Mouse (Mus musculus): ENCODE results near the gene Rbm3.

Gene Rbm3

DNA sequence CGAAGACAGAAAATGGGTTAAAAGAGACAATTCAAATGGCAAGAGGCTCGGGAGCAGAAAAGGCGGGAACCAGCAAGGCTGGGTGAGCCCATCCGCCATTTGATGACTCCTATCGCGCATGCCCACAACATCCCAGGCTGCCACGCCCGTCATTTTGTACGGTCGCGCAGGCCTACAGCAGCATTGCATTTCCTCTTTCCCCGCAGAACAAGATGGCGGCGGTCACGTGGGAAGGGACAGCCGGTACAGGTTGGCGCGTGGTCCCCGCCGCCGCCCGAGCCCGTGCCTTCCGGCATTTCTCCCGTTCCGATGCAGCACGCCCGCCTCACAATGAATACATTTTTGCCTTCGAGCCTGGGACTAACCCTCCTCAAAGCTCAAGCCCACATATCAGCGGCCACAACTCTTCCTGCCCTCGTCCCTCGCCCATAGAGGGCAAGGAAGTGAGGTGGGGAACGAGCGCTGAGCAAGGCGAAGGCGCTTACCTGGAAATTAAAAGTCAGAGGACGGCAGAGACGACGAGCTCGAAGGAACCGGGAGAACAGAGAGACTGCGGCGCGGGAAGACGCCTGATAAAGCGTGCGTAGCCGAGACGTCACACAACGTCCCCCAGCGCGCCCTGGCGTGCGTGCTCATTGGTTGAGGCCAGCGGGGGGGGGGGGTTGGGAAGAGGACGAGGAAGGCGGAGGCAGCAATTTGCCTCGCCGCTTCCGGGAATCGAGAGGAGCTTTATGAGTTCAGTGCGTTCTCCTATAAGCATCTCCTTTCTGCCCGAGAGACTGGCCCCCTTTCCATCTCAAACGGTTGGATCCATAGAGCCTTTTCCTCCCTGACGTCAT lies at the start of gene Rbm3:
TSS of gene Rbm3 (minus strand) at position 728 of the 839 bp plus-strand sequence.
- DNase-seq (ENCODE audit: low spot score): peak; percentile 89

DNA sequence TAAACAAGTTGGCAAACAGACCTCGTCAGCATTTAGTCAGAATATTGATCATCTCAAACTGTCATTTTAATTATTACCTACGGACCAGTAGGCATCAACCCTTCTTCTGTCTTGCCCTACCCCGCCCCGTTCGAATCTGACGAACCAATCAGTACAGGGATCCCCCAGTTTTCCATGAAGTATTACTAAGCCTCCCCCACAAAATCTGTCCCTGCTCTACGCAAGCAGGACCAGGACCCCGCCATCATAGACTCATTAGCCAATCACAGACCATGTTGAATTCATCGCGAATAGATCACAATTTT lies 47.7 kb upstream of the Rbm3 start, which contains the start of gene Ebp:
TSS of gene Ebp (minus strand) at position 94 of the 305 bp plus-strand sequence.
- DNase-seq (ENCODE audit: low spot score): peak; percentile 17

DNA sequence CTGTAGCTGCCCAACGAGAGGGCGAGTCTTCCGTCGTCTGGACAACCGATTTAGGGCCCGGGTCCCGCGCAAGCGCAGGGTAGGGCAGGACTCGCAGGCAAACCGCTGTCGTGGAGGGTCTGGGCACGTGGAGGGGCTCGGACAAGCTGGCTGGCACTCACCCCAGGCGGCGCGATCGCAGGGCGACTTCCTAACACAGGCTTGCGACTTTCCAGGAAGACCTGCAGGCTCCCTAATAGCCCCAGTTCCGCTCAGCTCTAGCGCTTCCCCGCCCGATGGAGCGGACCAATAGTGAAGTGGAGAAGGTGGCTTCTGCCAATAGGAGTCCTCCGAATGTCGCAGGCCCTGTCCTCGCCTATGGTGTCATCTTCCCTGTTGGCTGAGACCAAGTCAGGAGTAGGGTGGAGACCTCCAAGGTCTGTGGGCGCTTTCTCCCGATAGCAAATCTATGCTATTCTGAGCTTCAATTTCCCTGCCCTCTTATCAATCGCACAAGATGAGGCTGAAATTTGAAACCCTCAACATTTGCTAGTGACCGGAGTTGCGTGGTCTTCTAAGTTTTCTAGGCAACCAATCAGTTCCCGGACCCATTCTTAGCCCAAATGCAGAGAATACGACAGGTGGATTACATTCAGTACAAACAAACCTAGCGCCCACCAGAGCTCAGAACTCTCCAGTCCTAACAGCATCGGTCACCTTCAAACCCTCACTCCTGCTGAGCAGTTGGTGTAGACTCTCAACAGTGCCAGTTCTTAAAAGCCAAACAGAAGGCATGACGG lies 47.1 kb upstream of the Rbm3 start:
- peak; percentile 83 for DNase-seq (ENCODE audit: low spot score)

DNA sequence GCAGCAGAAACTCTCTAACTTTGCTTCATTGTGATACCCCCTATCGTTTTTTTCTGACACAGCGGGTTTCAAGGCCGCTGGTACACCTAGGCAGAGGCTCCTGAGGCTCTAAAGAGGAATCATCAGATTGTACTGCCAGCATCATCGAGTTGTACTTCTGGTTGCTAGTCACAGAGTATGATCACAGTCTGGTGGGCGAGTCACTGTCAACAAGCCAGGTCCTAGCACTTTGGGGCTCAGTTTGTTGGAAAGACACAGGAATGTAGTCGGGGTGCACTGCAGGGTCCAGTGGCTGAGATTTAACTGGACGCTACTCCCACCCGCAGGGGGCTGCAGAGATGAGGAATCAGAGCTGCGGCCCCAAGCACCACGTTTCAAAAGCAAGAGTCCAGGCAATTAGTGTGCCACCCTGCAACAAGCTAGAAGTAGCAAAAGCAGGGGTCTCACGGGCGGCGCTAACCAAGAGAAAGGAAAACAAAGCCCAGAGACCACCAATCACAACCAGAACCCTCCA lies 46.5 kb upstream of the Rbm3 start:
- peak; percentile 18 for DNase-seq (ENCODE audit: low spot score)

DNA sequence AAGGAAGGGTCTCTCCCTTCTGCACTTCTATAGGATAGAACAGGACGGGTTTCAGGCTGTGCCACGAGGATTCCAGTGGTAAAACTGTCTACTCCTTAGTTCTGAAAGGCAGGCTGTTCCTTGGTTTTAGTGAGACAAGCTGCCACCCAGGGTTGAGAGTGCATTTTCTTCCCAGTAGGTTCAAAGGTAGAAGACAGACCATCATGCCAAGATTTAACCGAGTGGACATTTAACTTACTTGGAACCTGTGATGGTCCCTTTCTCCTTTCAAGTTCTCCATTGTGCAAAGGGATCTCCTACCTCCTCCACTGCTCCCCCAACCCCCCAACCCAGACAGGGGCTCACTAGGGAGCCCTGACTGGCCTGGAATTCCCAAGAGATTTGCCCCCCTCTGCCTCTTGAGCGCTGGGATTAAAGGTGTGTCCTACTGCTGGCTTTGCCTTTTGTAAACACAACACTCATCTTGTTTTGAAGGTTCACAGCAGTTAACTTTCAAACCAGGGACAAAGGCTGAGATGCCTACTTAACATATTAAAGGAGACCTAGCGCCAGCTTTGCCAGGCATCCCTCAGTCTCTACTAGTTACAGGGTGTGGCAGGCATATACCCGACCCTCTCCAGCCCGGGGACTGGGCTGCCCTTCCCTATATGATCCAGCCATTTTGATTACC lies 37.3 kb upstream of the Rbm3 start:
- DNase-seq (ENCODE audit: low spot score): no peak

DNA sequence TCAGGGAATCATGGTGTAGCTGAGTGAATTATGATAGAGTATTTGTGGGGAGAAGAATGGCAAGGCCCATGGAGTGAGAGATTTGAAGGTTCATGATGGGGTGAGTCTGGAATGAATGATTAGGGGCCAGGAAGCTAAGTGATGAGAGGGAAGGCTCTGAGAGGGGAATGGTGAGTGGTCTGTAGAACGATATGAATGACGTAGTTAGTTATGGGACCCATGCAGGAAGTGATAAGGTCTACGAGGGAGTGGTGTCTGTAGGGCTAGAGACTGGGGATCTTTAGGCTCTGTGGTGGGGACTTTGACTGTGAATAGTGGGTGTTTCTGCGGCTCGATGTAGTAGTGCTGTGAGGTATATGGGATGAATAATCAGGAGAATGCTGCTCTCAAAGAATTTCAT lies 34.0 kb upstream of the Rbm3 start:
- DNase-seq (ENCODE audit: low spot score): no peak

DNA sequence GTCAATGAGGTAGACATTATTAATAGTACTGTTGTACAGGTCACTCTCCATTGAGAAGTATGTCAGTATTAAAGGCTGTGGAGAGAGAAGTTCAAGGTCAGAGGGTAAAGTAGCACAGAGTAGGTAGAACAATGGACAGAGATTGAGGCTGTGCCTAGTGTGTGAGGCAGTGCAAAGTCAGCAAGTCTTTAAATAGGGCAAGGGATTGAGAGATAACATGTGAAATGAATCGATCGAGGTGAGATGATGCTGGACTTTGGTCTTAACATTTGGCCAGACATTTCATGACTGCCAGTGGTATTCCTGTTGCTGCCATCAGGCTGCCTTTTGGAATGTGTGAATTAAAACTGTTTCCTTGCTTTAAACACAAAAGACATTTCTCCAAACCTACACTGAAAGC lies 33.2 kb upstream of the Rbm3 start:
- no peak for DNase-seq (ENCODE audit: low spot score)

DNA sequence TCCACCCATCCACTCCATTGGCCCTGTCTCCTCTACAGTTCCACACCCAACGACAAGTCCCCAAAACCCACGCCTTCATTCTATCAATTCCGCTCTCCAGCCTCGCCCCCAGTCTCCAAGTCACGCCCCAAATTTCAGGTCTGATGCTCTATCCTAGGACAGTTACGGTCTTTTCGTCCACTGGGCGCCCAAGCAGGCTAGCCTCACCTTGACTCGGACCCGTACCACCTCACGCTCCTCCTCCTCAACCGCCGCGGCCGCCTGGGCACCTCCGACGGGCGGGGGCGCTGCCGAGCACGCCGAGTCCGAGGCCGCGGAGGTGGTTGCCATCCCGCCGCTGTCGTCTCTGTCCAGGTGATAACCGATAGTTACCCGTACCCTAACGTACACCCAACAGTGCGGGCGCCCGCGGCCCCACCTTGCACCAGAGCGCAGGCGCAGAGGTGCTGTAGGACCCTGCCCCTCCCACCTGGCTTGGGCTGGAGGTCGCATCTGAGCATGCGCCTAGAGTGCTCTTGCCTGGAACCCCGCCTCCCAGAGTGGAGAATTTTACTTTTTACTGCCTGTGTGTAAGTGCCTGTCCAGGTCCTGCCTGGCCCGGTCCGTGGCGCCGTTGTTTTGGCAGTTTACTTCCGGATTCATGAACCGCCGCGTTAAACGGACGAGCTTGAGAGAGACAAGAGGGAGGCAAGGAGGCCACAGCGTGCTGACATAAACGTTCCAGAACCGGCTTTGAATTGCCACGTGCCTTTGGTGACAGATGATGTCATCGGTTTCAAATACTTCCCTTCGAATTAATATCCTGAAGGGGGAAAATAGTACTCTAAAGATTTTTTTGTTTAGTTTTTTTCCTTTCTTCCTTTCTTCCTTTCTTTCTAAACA lies 30.1 kb upstream of the Rbm3 start, which contains the start of gene Tbc1d25:
TSS of gene Tbc1d25 (minus strand) at position 678 of the 882 bp plus-strand sequence.
- DNase-seq (ENCODE audit: low spot score): peak; percentile 89

DNA sequence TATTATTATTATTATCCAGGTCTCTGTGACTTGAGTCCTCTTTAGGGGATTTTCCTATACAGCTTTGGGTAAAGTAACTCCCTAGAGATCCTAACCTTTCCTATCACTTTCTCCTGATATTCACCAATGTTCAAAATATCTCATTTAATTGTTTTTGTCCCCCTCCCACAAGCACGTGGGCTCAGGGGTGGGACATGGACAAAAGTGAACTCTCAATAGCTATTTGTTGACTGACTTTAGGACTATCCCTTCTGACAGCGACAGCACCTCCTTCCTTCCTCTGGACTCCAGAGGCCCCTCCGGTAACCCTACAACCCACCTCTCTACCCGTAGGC lies 29.5 kb upstream of the Rbm3 start:
- DNase-seq (ENCODE audit: low spot score): no peak

DNA sequence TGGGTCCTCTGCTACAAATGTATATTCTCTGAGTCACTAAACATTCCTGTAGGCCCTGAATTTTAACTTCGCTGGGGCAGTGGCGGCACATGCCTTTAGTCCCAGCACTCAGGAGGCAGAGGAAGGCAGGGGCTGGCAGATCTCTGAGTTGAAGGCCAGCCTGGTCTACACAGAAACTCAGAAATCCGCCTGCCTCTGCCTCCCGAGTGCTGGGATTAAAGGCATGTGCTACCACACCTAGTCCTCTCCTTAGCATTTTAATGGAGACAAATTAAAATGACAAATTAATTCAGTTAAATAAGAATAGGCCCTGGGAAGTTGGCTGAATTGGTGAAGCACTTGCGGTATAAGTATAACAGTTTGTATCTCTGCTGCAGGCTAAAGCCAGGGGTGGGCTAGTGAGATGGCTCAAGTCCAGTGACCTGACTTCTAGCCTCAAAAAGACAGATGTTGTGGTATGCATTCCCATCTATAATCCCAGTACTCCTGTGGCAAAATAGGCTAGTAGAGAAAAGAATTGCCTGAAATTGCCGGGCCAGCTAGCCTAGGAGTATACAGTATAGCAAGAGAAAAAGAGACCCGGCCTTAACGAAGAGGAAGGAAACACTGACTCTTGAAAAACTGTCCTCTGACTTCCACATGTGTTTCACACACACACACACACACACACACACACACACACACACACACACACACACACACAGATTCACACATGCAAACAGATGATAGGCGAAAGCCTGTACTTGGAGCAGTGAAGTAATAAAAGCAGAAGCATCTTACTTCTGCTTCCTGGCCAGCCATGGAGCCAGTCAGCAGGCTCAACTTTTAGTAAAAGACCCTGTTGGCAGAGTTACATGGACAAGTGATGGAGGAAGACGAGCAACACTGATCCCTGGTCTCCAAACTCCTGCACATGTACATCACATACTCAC lies 22.3 kb upstream of the Rbm3 start:
- no peak for DNase-seq (ENCODE audit: low spot score)

DNA sequence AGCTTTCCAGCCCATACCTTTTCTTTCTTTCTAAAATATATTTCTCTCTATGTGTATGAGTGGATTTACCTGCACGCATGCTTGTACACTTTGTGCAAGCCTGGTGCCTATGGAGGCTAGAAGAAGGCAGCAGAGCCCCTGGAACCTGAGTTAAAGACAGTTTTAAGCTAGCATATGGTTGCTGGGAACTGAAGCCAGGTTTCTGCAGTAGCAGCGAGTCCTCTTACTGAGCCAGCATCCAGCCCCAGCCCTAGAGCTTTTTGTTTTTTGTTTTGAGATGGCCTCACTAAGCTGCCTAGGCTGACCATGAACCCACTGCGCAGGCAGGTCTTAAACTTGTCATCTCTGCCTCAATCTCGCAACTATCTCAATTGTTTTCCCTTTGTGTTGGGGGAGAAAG lies 18.8 kb upstream of the Rbm3 start:
- no peak for DNase-seq (ENCODE audit: low spot score)

DNA sequence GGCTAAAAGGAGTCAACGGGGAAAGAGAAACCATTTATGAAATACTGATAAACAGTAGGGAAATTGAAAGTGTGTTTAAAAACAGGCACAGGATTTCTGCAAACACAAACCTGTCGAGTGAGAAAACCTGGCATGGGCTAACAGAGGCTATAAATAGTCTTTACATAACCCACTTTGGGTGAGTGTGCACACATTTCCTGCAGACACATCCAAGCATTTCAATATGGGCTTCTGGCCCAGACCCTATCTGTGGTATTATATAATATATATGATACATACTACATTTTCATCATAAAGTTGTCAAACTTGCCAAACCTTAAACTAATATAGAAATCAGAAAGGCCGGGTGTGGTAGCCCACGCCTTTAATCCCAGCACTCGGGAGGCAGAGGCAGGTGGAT lies 17.4 kb upstream of the Rbm3 start:
- no peak for DNase-seq (ENCODE audit: low spot score)

DNA sequence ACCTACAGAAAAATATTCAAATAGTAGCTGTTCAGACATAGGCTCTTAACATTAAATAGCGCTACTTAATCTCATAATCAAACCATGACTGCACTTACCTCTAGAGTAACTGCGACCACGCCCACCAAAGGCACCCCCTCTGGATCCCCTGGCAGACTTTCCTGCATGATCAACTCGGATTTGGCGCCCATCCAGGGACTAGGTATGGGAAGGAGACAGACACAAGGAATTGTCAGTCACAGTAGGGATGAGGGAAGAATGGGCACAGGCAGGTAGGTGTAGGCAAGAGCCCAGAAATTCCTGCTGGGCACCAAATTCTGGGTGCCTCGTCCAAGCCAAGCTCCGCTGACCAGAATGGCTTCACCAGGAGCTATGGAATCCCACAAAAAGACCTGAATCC lies 1.9 kb downstream of the Rbm3 start:
- DNase-seq (ENCODE audit: low spot score): no peak

DNA sequence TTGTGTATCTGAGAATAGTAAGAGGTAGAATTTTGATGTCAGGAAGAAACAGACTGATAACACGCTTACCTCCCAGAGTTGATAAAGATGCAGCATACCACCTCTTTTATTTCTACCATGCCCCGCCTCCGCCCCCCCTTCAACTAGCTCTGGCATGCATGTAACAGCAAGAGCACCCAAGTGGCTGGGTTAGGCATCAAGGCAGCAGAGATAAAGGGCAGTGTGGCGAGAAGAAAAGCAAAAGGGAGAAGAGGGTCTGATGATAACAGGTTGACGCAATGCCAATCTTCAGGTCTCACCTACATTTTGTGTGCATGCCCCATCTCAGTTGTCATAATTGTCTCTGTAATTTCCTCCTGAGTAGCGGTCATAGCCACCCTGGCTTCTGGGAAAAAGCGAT lies 2.7 kb downstream of the Rbm3 start:
- no peak for DNase-seq (ENCODE audit: low spot score)

DNA sequence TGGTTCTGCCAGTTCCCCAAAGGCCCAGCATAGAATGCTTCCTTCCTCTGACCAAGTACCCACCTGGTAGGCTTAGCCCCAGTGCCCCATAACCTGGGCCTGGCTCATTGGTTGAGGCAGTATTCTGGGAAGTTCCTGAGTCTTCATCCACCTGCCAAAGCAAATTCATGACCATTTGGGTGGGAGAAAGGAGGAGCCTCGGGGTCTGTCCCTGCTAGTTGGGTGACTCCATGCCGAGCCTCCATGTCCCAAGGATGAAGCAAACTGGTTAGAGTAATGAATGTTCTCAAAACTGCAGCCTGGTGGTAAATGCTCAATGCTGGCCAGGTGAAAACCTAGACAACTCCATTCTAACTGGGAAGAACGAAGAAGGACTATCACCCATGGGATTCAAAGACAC lies 4.6 kb downstream of the Rbm3 start:
- DNase-seq (ENCODE audit: low spot score): no peak

DNA sequence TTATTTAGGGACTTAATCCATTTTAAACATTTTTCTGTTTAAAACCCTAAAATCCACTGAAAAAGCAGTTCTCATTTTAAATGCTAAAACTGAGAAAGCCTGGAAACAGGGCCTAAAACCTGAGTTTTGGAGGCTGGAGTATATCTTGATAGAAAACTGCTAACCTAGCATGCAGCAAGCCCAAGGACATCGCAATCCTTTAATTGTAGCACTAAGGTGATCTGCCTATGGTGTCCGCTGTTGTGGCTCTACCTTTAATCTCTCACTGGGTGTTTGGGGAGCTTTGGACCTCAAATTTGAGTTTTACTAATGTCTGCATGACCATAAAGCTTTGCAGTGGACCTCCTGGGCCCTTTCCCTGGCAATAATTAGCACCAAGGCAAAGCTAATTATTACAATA lies 5.2 kb downstream of the Rbm3 start:
- DNase-seq (ENCODE audit: low spot score): no peak

DNA sequence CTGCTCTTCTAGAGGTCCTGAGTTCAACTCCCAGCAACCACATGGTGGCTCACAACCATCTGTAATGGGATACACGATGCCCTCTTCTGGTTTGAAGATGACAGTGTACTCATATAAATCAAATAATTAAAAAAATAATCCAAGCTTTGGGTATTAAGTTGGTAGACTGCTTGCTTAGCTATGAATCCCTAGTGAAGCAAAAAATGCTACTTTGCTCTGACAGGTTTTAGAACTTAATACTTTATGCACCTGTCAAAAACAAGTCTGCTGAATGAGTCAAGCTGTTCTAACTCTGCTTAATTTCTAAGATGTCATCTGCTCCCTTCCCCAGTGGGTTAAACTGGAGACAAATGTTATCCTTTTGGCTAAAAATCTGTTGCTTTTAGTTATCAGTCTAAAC lies 6.2 kb downstream of the Rbm3 start:
- DNase-seq (ENCODE audit: low spot score): no peak

DNA sequence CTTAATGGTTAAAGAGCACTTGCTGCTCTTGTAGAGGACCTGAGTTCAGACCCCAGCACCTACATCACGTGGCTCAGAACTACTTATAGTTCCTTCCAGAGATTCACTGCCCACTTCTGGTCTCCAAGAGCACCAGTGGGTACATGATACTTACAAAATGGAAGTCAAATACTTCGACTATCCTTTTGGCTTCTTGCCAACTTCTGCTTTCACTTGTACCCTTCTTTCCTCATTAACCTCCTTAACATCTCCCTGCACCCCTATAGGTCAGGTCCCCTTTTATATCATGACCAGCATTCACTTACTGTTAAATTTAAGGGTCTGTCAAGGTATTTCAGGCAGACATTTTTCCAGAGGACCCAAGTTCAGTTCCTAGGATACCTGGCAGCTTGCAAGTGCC lies 9.8 kb downstream of the Rbm3 start:
- DNase-seq (ENCODE audit: low spot score): no peak

DNA sequence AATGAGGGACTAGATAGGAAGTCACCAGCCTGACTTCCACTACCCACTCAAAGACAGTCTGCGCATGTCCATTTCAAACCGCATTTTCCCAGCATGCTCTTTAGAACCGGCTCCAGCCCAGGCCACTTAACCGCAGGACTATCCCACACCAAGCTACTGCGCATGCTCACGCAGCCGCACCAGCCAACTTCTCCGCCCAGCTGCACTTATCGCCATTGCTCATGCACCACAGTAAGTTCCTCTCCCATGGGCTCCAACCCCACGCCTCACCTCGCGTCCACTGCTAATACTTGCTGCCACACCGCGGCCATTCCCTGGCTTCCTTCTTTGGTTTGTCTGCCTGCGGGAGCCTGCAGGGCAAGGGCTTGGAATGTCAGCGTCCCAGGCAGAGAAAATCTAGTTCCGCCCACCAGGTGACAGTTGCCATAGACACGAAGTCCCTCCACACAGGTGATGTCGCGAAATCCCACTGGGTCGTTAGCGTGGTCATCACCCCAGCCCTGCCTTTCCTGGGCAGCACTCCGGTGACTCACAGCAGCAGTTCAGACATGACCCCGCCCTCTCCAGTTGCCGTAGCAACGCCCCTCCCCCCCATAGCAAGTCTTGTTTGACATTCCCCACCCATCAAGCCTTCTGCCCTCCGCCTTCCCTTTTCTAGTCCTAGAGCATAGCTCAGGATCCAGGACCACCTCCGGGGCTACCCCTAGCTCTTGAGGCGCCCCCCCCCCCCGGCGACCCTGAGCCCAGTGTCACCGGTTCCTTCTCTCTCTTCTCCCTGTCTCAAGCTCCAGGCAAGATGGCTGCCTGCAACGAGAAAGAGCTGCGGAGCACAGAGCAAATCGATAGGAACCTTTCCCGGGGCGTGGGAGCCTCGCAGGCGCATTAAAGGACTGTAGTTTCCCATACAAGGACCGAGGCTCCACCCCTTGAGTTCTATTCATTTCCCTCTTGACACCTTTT lies 13.4 kb downstream of the Rbm3 start, which contains the start of gene Wdr13:
TSS of gene Wdr13 (minus strand) at position 876 of the 960 bp plus-strand sequence.
- DNase-seq (ENCODE audit: low spot score): peak; percentile 89

Measured in embryo, embryonic 10.5 days (tissue).